Mouse (Mus musculus) cortical plate, adult 2 months (tissue): ENCODE data around the gene Dscam. TPM values are rescaled to one million over a fixed set of nuclear protein-coding genes. Genes with fewer than 3 reads are reported as not detected.
A peak's percentile ranks its signal among the peaks of the same experiment; 100 is the strongest.

Experiments
- H3K27ac ChIP-seq: fragments of 200-500 bp; 2 replicates; pipeline ENCODE4 v1.5.1; 2012; ENCODE audit warnings: low read length, control low read depth, inconsistent platforms; ENCODE audit not compliant: insufficient read depth
- H3K4me1 ChIP-seq: fragments of 200-500 bp; 2 replicates; pipeline ENCODE4 v1.6.1; 2011; ENCODE audit warnings: low read length; ENCODE audit not compliant: control insufficient read depth, insufficient read depth
- H3K4me3 ChIP-seq: fragments of 200-500 bp; 2 replicates; pipeline ENCODE4 v1.5.1; 2011; ENCODE audit warnings: mild to moderate bottlenecking, low read length, control low read depth; ENCODE audit not compliant: insufficient read depth
- CTCF ChIP-seq: fragments of 200-500 bp; IDR thresholded peaks from 2 replicates; pipeline ENCODE4 v1.5.1; 2011; ENCODE audit warnings: mild to moderate bottlenecking, control low read depth, low read length; ENCODE audit not compliant: insufficient read depth; ENCODE audit errors: extremely low read depth
- POLR2A ChIP-seq: fragments of 200-500 bp; IDR thresholded peaks from 2 replicates; pipeline ENCODE4 v1.6.1; 2011; ENCODE audit warnings: mild to moderate bottlenecking, low read length, control low read depth; ENCODE audit not compliant: insufficient read depth; ENCODE audit errors: extremely low read depth
- polyA plus RNA-seq: library from polyadenylated mRNA; depleted of rRNA; stranded (reverse); fragments of >200 nt; gene quantifications from 2 replicates; pipeline ENCODE4 v1.2.3, GENCODE M21; 2012

Dscam gene
- polyA plus RNA-seq, 1 experiment = 20.4 TPM

DNA sequence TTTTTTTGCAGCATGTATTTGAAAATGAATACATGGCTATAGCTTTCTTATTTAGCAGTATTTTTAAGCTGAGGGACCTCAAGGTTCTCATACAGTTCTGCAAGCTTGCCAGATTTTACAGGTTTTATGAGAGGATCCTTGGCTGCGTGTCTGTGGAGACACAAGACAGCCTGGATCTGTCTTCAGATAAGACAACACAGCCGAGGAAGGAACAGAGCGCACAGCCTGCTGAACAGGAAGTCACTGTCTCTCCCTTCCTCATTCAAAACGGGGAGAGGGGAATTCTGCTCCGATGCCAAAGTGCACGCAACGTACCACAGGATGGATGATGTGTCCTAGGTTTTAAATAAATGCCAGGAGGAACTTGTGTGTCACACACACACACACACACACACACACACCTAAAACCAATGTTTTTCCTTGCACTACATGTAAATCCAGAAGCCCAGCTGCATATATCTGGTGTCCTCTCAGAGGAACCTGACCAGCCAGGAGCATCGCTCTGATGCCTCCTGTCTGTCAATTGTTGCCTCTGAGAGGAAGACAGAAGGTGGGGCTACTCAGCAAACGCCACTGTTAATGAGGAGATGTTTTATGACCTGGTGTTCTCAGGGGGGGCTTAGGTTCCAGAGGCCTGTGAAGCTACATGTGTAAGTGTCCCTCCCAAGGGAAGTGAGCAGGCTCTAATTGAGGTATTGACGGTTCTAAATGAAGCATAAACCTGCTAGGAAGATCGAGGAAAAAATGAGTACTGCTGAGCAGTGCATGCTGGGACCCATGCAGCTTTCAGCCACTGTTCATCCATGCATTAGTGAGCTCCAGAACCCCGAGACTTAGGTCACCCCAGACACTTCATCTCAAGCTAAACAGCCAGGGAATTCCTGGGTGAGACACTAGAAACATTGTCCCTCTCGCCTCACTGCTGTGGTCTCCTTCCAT, 442.4 kb downstream of the Dscam start:
- Histone ChIP-seq H3K27ac (no peak overlapping the region), H3K4me1 (peaks cover 3% of the 10 kb centered on the region; the same call in 1 of the 2 replicates), H3K4me3 (no peak overlapping the region)
- TF ChIP-seq CTCF = no peak
- no peak for TF ChIP-seq POLR2A

DNA sequence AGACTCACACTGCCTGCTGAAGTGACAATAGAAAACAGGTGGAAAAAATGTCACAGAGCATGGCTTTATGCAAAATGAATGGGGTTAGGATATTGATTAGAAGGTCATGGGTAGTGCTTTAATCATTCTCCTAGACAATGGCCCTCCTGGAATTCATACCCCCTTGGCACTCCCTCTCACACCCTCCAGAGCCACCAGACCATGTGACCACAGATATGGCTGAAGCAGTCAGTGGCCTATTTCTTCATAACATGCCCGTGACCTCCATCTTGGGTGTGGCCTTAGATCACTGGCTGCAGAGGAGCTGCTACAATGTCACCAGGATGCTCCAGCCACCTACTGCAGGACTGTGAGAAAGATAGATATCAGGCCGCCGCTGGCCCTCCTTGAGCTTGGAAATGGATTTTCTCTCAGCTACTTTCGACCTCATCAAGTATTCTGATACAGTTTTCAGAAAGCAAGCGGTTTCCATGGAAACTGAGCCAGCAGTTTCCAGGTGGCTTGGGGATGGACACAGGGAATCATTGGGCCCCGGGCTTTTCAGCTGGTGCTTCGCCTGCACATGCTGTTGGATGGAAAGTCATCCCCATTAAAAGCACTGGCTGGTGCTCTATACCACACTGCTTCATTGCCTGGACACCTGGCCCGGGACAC, 445.4 kb downstream of the Dscam start:
- Histone ChIP-seq H3K4me1 (peaks cover 3% of the 10 kb centered on the region; the same call in 1 of the 2 replicates), H3K4me3 (no peak overlapping the region), H3K27ac (no peak overlapping the region)
- TF ChIP-seq CTCF (no peak), POLR2A (no peak)

DNA sequence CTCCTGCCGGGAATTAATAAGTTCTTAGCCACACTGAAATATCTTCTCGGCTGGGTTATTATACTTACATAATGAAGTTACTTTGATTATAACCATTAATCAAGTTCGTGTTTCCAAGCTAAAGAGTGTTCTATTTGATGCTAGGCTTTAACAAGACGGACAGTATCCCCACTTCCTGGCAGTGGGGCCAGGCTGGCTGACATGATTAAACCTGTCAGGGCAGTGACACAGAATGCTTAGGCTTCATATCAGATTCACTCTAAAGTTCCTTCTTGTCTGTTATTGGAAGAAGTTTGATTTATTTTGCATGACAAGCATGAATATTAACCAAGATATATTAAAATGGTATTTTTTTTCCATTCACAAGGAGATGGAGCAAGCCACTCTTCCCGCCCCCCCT, 446.0 kb downstream of the Dscam start:
- Histone ChIP-seq H3K4me1 (peaks cover 3% of the 10 kb centered on the region; the same call in 1 of the 2 replicates), H3K27ac (no peak overlapping the region), H3K4me3 (no peak overlapping the region)
- TF ChIP-seq POLR2A = no peak

DNA sequence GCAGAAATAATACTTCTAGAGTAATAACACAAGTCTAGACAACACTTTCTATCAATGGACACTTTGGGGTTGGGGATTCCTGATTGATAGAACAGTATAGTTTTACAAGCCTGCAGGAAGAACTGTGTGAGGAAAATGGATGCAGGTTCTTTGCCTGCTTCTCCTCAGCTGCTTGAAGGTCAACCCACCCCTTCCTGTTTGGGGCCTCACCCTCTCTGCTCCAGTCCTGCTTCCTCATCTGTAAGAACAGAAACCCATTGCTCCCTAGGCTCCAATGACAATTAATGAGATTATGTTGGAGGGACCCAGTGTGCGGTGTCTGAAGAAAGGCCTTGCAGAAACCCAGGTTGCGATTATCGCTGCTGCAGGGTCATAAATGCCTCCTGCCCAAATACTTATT, 446.4 kb downstream of the Dscam start:
- peaks cover 3% of the 10 kb centered on the region; the same call in 1 of the 2 replicates for H3K4me1 ChIP-seq
- H3K27ac ChIP-seq = no peak overlapping the region
- TF ChIP-seq CTCF (no peak), POLR2A (no peak)
- no peak overlapping the region for H3K4me3 ChIP-seq

DNA sequence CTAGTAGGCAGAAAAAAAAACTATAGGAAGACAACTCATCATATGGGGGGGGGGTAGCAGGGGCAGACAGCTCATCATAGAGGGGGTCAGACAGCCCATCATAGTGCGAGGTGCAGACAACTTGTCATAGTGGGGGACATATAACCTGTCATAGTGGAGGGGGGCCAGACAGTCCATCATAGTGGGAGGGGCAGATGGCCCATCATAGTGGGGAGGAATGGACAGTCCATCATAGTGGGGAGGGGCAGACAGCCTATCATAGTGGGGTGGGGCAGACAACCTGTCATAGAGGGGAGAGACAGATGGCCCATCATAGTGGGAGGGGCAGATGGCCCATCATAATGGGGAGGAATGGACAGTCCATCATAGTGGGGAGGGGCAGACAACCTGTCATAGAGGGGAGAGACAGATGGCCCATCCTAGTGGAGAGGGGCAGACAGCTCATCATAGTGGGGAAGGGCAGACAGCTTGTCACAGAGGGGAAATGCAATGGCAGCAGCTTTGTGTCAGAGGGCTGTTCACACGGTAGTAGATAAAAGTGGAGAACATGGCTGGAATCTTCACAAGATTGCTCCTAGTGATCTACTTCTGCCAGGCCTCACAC, 447.4 kb downstream of the Dscam start:
- Histone ChIP-seq H3K27ac (no peak overlapping the region), H3K4me1 (peaks cover 1% of the 10 kb centered on the region; the same call in 1 of the 2 replicates)
- TF ChIP-seq CTCF (no peak), POLR2A (no peak)

DNA sequence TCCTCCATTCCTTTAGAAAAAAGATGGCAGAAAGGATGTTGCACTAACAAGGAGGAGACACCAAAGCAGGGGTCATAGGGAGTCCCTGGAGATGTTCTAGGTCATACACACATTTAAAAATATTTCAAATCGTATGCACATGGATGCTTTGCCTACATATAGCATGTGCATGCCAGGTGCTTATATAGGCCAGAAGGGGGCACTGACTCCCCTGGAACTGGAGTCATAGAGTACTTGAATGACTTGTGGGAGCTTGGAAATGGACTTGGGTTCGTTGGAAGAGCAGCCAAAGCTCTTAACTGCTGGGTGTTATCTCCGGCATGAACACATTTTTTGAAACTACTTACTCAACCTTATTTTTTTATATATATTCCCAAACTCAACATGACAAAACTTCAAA, 448.4 kb downstream of the Dscam start:
- no peak overlapping the region for H3K27ac ChIP-seq
- no peak overlapping the region for H3K4me3 ChIP-seq
- H3K4me1 ChIP-seq = peaks cover 1% of the 10 kb centered on the region; the same call in 1 of the 2 replicates
- TF ChIP-seq POLR2A (no peak), CTCF (0 out of 2 replicates have a peak, but pooled peaks have one; percentile 25)

More for the DNA sequence above, 447.4 kb downstream of the Dscam start:
- H3K4me3 ChIP-seq = no peak overlapping the region

DNA sequence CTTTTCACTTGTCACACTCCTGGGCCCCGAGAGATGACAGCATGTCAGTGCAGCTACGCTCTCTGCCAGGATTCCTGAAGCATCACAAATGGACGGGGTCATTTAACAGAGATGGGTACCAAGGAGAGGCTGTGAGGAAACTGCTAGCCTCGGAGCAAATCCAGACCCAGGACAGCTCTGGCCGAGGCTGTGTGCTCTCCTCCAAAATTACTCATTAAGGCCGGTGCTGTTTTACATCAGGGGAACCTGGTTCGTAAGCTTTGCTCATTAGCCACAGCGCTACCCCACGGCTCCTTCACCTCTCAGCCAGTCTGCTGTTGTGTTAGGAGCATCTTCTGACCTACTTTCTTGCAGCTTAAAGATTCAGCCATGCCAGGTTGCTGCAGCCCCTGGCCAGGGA, 449.3 kb downstream of the Dscam start:
- Histone ChIP-seq H3K4me1 (peaks cover 1% of the 10 kb centered on the region; the same call in 1 of the 2 replicates), H3K27ac (no peak overlapping the region), H3K4me3 (no peak overlapping the region)
- TF ChIP-seq POLR2A (no peak), CTCF (no peak)

DNA sequence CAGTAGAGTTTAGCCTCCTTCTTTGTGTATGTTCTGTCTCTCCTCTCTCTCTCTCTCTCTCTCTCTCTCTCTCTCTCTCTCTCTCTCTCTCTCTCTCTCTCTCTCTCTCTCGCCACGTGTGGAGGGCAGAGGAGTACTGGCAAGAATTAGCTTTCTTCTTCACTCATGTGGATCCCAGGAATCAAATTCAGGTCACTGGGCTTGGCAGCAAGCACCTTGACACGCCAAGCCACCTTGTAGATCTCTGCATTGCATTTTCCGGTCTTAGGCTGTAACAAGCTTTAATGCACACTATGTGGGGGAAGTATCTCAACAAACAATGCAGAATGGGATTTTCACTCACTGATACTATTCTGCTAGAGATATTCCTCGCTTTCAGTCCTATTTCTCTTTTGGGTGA, 449.9 kb downstream of the Dscam start:
- no peak overlapping the region for H3K27ac ChIP-seq
- no peak for TF ChIP-seq CTCF
- no peak for TF ChIP-seq POLR2A

DNA sequence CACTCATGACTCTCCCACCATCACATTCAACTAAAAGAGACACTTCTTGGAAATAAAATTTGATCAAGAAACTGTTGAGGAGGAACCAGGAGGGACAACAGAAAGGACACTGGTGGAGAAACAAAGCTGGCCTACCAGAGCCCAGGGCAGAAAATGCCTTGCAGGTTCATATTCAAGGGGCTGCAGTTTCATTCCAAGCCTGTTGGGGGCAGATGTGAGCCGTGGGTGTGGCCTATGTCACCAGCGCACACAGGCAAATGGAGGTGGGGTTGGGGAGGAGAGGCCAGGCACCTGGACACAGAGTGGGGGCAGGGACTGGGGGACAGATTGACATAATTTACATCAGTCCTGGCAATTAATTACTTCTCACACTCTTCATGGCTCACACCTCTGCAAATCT, 452.3 kb downstream of the Dscam start:
- Histone ChIP-seq H3K4me3 (no peak overlapping the region), H3K27ac (no peak overlapping the region), H3K4me1 (no peaks in the 10 kb centered on the region)
- TF ChIP-seq CTCF = peak; percentile 52
- no peak for TF ChIP-seq POLR2A

More for the DNA sequence above, 449.9 kb downstream of the Dscam start:
- H3K4me1 ChIP-seq = peaks cover 1% of the 10 kb centered on the region; the same call in 1 of the 2 replicates
- H3K4me3 ChIP-seq = no peak overlapping the region

DNA sequence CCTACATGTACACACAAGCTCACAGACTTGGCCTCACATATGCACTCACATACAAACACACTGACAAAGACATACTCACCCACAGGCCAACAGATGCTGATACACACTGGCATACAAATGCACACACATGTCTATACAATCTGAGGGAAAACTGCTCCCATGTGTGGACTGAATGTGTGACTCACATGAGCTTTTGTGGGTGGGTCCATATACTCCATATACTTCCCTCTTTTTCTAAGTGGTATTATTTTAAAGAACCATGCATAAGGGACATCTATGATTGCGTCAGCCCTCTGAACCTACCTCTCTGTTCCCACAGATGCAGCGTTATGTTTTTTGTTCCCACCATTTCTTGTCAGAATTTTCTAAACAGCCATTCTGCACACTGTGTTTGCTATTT, 453.9 kb downstream of the Dscam start:
- Histone ChIP-seq H3K4me3 (no peak overlapping the region), H3K27ac (no peak overlapping the region), H3K4me1 (no peaks in the 10 kb centered on the region)
- no peak for TF ChIP-seq CTCF
- no peak for TF ChIP-seq POLR2A
